In genomic region chr9:70141885-70142326, GRCm38 (mm10) we compare ENCODE assay signal across 7 mouse cellular contexts. TPM values are rescaled to one million over a fixed set of nuclear protein-coding genes. Genes with fewer than 3 reads are reported as not detected.
A peak's percentile ranks its signal among the peaks of the same experiment; 100 is the strongest.
DNase-seq lines count a peak whose midpoint lies in the region; ATAC-seq and TF ChIP-seq lines count a peak whose summit lies in the region.

No protein-coding gene starts in this region.

- peak; percentile 25; the same call in 1 of the 2 replicates for ATAC-seq in lung, embryonic 14.5 days (ENCODE audit: insufficient read depth)
- ATAC-seq in forebrain, embryonic 11.5 days (replicated peaks; ENCODE audit: low FRiP score), result no peak

- H3K27ac ChIP-seq in lung, embryonic 14.5 days (ENCODE audit: low read depth), result no peak overlapping the region
- no peak overlapping the region for H3K27ac ChIP-seq in forebrain, embryonic 11.5 days (ENCODE audit: low read depth, low read length)

- peaks cover 13% of the 10 kb centered on the region for H3K27me3 ChIP-seq in lung, embryonic 14.5 days (ENCODE audit: insufficient read depth, low read length)
- peaks cover 15% of the 10 kb centered on the region for H3K27me3 ChIP-seq in forebrain, embryonic 11.5 days (ENCODE audit: control insufficient read depth, insufficient read depth, low read length)

- H3K9ac ChIP-seq in lung, embryonic 14.5 days, result peak overlapping the region; percentile 54; the same call in 1 of the 2 replicates
- peak overlapping the region; percentile 42 for H3K9ac ChIP-seq in forebrain, embryonic 11.5 days (ENCODE audit: low read length)

- intact Hi-C loops in left cerebral cortex, postnatal 14 days (cut with DNase I), result loop anchor here (1.0 to 5.0 kb wide), 2 partner anchors 18 to 65 kb away; partner anchors contain the start of gene Myo1e

- 4% methylated on average over 11 of the region's 11 CpGs for WGBS in lung, embryonic 14.5 days
- 4% methylated on average over 11 of the region's 11 CpGs for WGBS in forebrain, embryonic 11.5 days

- no peaks in the 10 kb centered on the region for H3K9me3 ChIP-seq in lung, embryonic 14.5 days (ENCODE audit: low read depth, low read length)
- no peaks in the 10 kb centered on the region for H3K9me3 ChIP-seq in forebrain, embryonic 11.5 days (ENCODE audit: control insufficient read depth, low read length)

- no peak for TF ChIP-seq CTCF in lung, embryonic 14.5 days (IDR thresholded peaks at IDR 0.05; ENCODE audit: low read depth)

- H3K4me1 ChIP-seq in lung, embryonic 14.5 days (ENCODE audit: insufficient read depth), result peaks cover 4% of the 10 kb centered on the region; the same call in 1 of the 2 replicates
- peaks cover 10% of the 10 kb centered on the region for H3K4me1 ChIP-seq in forebrain, embryonic 11.5 days (replicated peaks; ENCODE audit: control insufficient read depth, insufficient read depth, low read length)

- DNase-seq in lung, embryonic 14.5 days, result peak; percentile 24
- no peak for DNase-seq in lung, postnatal 4 days
- DNase-seq in forebrain, embryonic 11.5 days (ENCODE audit: low spot score), result no peak
- peak; percentile 31 to 36 for DNase-seq in left cerebral cortex, postnatal 14 days (ENCODE audit: low spot score in 2 of 2)
- DNase-seq in retina, postnatal 1 day, result peak; percentile 19
- DNase-seq in adrenal gland, adult (ENCODE audit: inconsistent age in 2 of 2, low spot score in 1 of 2), result no peak
- no peak for DNase-seq in lung, postnatal 10 days

- peak overlapping the region; percentile 99 for H3K4me2 ChIP-seq in lung, embryonic 14.5 days
- H3K4me2 ChIP-seq in forebrain, embryonic 11.5 days (ENCODE audit: low read depth, low read length, severe bottlenecking), result peak overlapping the region; percentile 95

- H3K36me3 ChIP-seq in lung, embryonic 14.5 days (ENCODE audit: insufficient read depth), result no peaks in the 10 kb centered on the region
- no peaks in the 10 kb centered on the region for H3K36me3 ChIP-seq in forebrain, embryonic 11.5 days (ENCODE audit: control insufficient read depth, insufficient read depth, low read length)

- peak overlapping the region; percentile 60 for H3K4me3 ChIP-seq in lung, embryonic 14.5 days (ENCODE audit: low read depth, low read length)
- H3K4me3 ChIP-seq in forebrain, embryonic 11.5 days (ENCODE audit: low read depth, low read length), result peak overlapping the region; percentile 56

RNA-seq across cellular contexts. Expression of gene Fam81a, which starts 0.5 kb away (rescaled TPM):
- polyA plus RNA-seq in lung, embryonic 14.5 days (2014; fragmentation: Nextera tagmentation; extraction: Ambion mirVana), result 4.2 and 6.0 TPM in 2 replicates
- 3.6 and 6.0 TPM in 2 replicates for polyA plus RNA-seq in forebrain, embryonic 11.5 days (2014; fragmentation: Nextera tagmentation; extraction: Ambion mirVana)
- 100 to 1,000 TPM; 194 to 203 TPM for total RNA-seq in left cerebral cortex, postnatal 14 days (2021)

Comparison
In these comparisons a context has a peak if more than half of its experiments do, and no peak if none do; other contexts are left out.
1. DNase-seq: peak in lung, embryonic 14.5 days (single experiment), left cerebral cortex, postnatal 14 days (2 of 2) and retina, postnatal 1 day (single experiment); none in lung, postnatal 4 days (0 of 2), forebrain, embryonic 11.5 days (single experiment), adrenal gland, adult (0 of 2) and lung, postnatal 10 days (single experiment).